Mouse (Mus musculus): ENCODE results near the gene Arsb. TPM values are rescaled to one million over a fixed set of nuclear protein-coding genes. Genes with fewer than 3 reads are reported as not detected.

Gene Arsb
- polyA plus RNA-seq, 1 experiment from 2014 or later, result 11.9 TPM

GRCm38 (mm10) chr13:93782823-93783222 lies 11.4 kb downstream of the Arsb start:
- Histone ChIP-seq H3K4me2 (ENCODE audit: low read length) (no peak overlapping the region), H3K4me3 (replicated peaks; ENCODE audit: low read depth, low read length) (no peak overlapping the region), H3K4me1 (replicated peaks; ENCODE audit: insufficient read depth, low read length) (no peaks in the 10 kb centered on the region), H3K9ac (ENCODE audit: low read depth, low read length) (no peak overlapping the region), H3K27ac (no peak overlapping the region), H3K27me3 (ENCODE audit: insufficient read depth, low read length) (no peaks in the 10 kb centered on the region), H3K36me3 (ENCODE audit: insufficient read depth, low read length) (no peaks in the 10 kb centered on the region), H3K9me3 (replicated peaks; ENCODE audit: low read length) (no peaks in the 10 kb centered on the region)
- TF ChIP-seq CTCF (IDR thresholded peaks at IDR 0.05; ENCODE audit: low read depth), result no peak
- no peak for ATAC-seq (replicated peaks; ENCODE audit: low FRiP score, low read depth)
- 84% methylated on average over 5 of the region's 5 CpGs for WGBS
- no peak for DNase-seq (ENCODE audit: low spot score)

GRCm38 (mm10) chr13:93785329-93785728 lies 13.9 kb downstream of the Arsb start:
- Histone ChIP-seq H3K9me3 (replicated peaks; ENCODE audit: low read length) (no peaks in the 10 kb centered on the region), H3K27ac (no peak overlapping the region), H3K27me3 (ENCODE audit: insufficient read depth, low read length) (no peaks in the 10 kb centered on the region), H3K4me3 (replicated peaks; ENCODE audit: low read depth, low read length) (no peak overlapping the region), H3K9ac (ENCODE audit: low read depth, low read length) (no peak overlapping the region), H3K4me2 (ENCODE audit: low read length) (no peak overlapping the region), H3K36me3 (ENCODE audit: insufficient read depth, low read length) (no peaks in the 10 kb centered on the region), H3K4me1 (replicated peaks; ENCODE audit: insufficient read depth, low read length) (no peaks in the 10 kb centered on the region)
- WGBS, result 78% methylated on average over 3 of the region's 3 CpGs
- ATAC-seq (replicated peaks; ENCODE audit: low FRiP score, low read depth) (no peak), DNase-seq (ENCODE audit: low spot score) (no peak)
- peak; percentile 48 for TF ChIP-seq CTCF (IDR thresholded peaks at IDR 0.05; ENCODE audit: low read depth)

GRCm38 (mm10) chr13:93786051-93786450 lies 14.6 kb downstream of the Arsb start:
- no peak for DNase-seq (ENCODE audit: low spot score)
- no peaks in the 10 kb centered on the region for H3K27me3 ChIP-seq (ENCODE audit: insufficient read depth, low read length)
- no peak overlapping the region for H3K9ac ChIP-seq (ENCODE audit: low read depth, low read length)
- no peak for ATAC-seq (replicated peaks; ENCODE audit: low FRiP score, low read depth)
- no peaks in the 10 kb centered on the region for H3K4me1 ChIP-seq (replicated peaks; ENCODE audit: insufficient read depth, low read length)
- H3K9me3 ChIP-seq (replicated peaks; ENCODE audit: low read length), result no peaks in the 10 kb centered on the region
- no peak for TF ChIP-seq CTCF (IDR thresholded peaks at IDR 0.05; ENCODE audit: low read depth)
- H3K36me3 ChIP-seq (ENCODE audit: insufficient read depth, low read length), result no peaks in the 10 kb centered on the region
- H3K4me3 ChIP-seq (replicated peaks; ENCODE audit: low read depth, low read length), result no peak overlapping the region
- H3K27ac ChIP-seq, result no peak overlapping the region
- 79% methylated on average over 2 of the region's 2 CpGs for WGBS
- no peak overlapping the region for H3K4me2 ChIP-seq (ENCODE audit: low read length)

- H3K4me1 ChIP-seq (replicated peaks; ENCODE audit: insufficient read depth, low read length), result no peaks in the 10 kb centered on the region
- TF ChIP-seq CTCF (IDR thresholded peaks at IDR 0.05; ENCODE audit: low read depth), result no peak
- H3K36me3 ChIP-seq (ENCODE audit: insufficient read depth, low read length), result no peaks in the 10 kb centered on the region
- H3K9me3 ChIP-seq (replicated peaks; ENCODE audit: low read length), result no peaks in the 10 kb centered on the region
- ATAC-seq (replicated peaks; ENCODE audit: low FRiP score, low read depth) (no peak), DNase-seq (ENCODE audit: low spot score) (peak; percentile 64)
- no peak overlapping the region for H3K27ac ChIP-seq
- WGBS, result 40% methylated on average over 8 of the region's 8 CpGs
- no peak overlapping the region for H3K4me3 ChIP-seq (replicated peaks; ENCODE audit: low read depth, low read length)
- no peaks in the 10 kb centered on the region for H3K27me3 ChIP-seq (ENCODE audit: insufficient read depth, low read length)
- no peak overlapping the region for H3K9ac ChIP-seq (ENCODE audit: low read depth, low read length)
- no peak overlapping the region for H3K4me2 ChIP-seq (ENCODE audit: low read length)
Observed at GRCm38 (mm10) chr13:93787647-93788046, 16.2 kb downstream of the Arsb start.

GRCm38 (mm10) chr13:93792945-93793642 lies 21.7 kb downstream of the Arsb start:
- no peak overlapping the region for H3K27ac ChIP-seq

GRCm38 (mm10) chr13:93793643-93794182 lies 22.3 kb downstream of the Arsb start:
- no peak overlapping the region for H3K4me2 ChIP-seq (ENCODE audit: low read length)
- TF ChIP-seq CTCF (IDR thresholded peaks at IDR 0.05; ENCODE audit: low read depth), result no peak
- 71% methylated on average over 10 of the region's 10 CpGs for WGBS
- DNase-seq (ENCODE audit: low spot score), result no peak
- H3K9ac ChIP-seq (ENCODE audit: low read depth, low read length), result no peak overlapping the region
- H3K4me1 ChIP-seq (replicated peaks; ENCODE audit: insufficient read depth, low read length), result no peaks in the 10 kb centered on the region
- H3K36me3 ChIP-seq (ENCODE audit: insufficient read depth, low read length), result no peaks in the 10 kb centered on the region
- H3K9me3 ChIP-seq (replicated peaks; ENCODE audit: low read length), result no peaks in the 10 kb centered on the region
- no peak overlapping the region for H3K4me3 ChIP-seq (replicated peaks; ENCODE audit: low read depth, low read length)
- no peak overlapping the region for H3K27ac ChIP-seq
- ATAC-seq (replicated peaks; ENCODE audit: low FRiP score, low read depth), result no peak
- H3K27me3 ChIP-seq (ENCODE audit: insufficient read depth, low read length), result no peaks in the 10 kb centered on the region

More at GRCm38 (mm10) chr13:93792945-93793642, 21.7 kb downstream of the Arsb start:
- Histone ChIP-seq H3K9me3 (replicated peaks; ENCODE audit: low read length) (no peaks in the 10 kb centered on the region), H3K4me1 (replicated peaks; ENCODE audit: insufficient read depth, low read length) (no peaks in the 10 kb centered on the region), H3K4me3 (replicated peaks; ENCODE audit: low read depth, low read length) (no peak overlapping the region), H3K9ac (ENCODE audit: low read depth, low read length) (no peak overlapping the region), H3K36me3 (ENCODE audit: insufficient read depth, low read length) (no peaks in the 10 kb centered on the region), H3K4me2 (ENCODE audit: low read length) (no peak overlapping the region), H3K27me3 (ENCODE audit: insufficient read depth, low read length) (no peaks in the 10 kb centered on the region)
- TF ChIP-seq CTCF (IDR thresholded peaks at IDR 0.05; ENCODE audit: low read depth), result peak; percentile 80
- WGBS, result 32% methylated on average over 11 of the region's 11 CpGs
- ATAC-seq (replicated peaks; ENCODE audit: low FRiP score, low read depth) (peak; percentile 84), DNase-seq (ENCODE audit: low spot score) (peak; percentile 95)

All from kidney, postnatal 0 days (tissue).